Mouse (Mus musculus) cerebellum, adult 2 months (tissue): ENCODE measurements around the gene Chd2. TPM values are rescaled to one million over a fixed set of nuclear protein-coding genes. Genes with fewer than 3 reads are reported as not detected.
A peak's percentile ranks its signal among the peaks of the same experiment; 100 is the strongest.
"Not testable (repeated sequence)": the region's sequence is repeated elsewhere in the genome, so short reads cannot be mapped to it uniquely, and the experiment has no call there.

ENCODE experiments used
- DNase-seq, 2 experiments: peaks; one replicate each; pipeline ENCODE4 v3.0.0; 2021
- H3K27ac ChIP-seq: fragments of 200-500 bp; 2 replicates; pipeline ENCODE4 v1.5.1; 2012; ENCODE audit warnings: low read length, control low read depth, inconsistent platforms; ENCODE audit not compliant: insufficient read depth
- H3K27me3 ChIP-seq: fragments of 200-500 bp; 2 replicates; pipeline ENCODE4 v1.6.1; 2012; ENCODE audit warnings: inconsistent platforms, mild to moderate bottlenecking, low read length, moderate library complexity; ENCODE audit not compliant: control insufficient read depth, insufficient read depth
- H3K4me1 ChIP-seq: fragments of 200-500 bp; 2 replicates; pipeline ENCODE4 v1.6.1; 2011; ENCODE audit warnings: low read length; ENCODE audit not compliant: control insufficient read depth, insufficient read depth
- H3K4me3 ChIP-seq: fragments of 200-500 bp; replicated peaks from 2 replicates; pipeline ENCODE3; 2011; ENCODE audit warnings: mild to moderate bottlenecking, low read depth, low read length, control low read depth; ENCODE audit not compliant: insufficient read depth
- CTCF ChIP-seq: fragments of 200-500 bp; IDR thresholded peaks from 2 replicates; pipeline ENCODE4 v1.5.1; 2011; ENCODE audit warnings: low read depth, mild to moderate bottlenecking, control low read depth, low read length, moderate library complexity, borderline replicate concordance; ENCODE audit not compliant: insufficient read depth
- POLR2A ChIP-seq: fragments of 200-500 bp; IDR thresholded peaks from 2 replicates; pipeline ENCODE4 v1.6.1; 2011; ENCODE audit warnings: low read length, control low read depth, borderline replicate concordance; ENCODE audit not compliant: insufficient read depth
- WGBS: fragments of 180-500 bp; shearing (Covaris S2); methylation state at CpG from one replicate; pipeline ENCODE4 v1.1.7; 2018; 5-methylcytosine and 5-hydroxymethylcytosine counted together
- polyA plus RNA-seq: library from polyadenylated mRNA; depleted of rRNA; stranded (reverse); fragments of >200 nt; gene quantifications from 2 replicates; pipeline ENCODE4 v1.2.3, GENCODE M21; 2012

Chd2 gene
- polyA plus RNA-seq, 1 experiment = 49.2 TPM

DNA sequence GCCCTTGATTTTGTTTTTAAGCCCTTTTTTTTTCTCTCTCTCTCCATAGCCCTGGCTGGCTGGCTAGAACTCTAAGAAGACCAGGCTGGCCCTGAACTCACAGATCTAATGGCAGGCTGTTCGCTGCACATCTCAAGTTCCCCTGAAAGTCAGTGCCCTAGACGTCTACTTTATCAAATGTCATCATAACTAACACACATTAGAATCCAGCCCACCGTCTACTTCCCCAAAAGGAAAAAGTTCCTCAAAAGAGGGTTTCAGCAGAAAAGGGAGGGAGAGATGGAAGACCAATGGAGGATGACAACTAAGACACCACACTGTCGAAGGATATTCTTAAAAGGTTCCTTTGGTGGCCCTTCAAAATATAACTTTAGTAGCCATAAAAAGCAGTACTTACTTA lies 14.4 kb downstream of the Chd2 start:
- DNase-seq = no peak
- H3K4me1 ChIP-seq = peaks cover 13% of the 10 kb centered on the region; the same call in 1 of the 2 replicates
- TF ChIP-seq POLR2A (no peak), CTCF (no peak)
- H3K27ac ChIP-seq = no peak overlapping the region
- no peaks in the 10 kb centered on the region for H3K27me3 ChIP-seq
- no peak overlapping the region for H3K4me3 ChIP-seq
- WGBS = 85% methylated on average over 4 of the region's 4 CpGs

DNA sequence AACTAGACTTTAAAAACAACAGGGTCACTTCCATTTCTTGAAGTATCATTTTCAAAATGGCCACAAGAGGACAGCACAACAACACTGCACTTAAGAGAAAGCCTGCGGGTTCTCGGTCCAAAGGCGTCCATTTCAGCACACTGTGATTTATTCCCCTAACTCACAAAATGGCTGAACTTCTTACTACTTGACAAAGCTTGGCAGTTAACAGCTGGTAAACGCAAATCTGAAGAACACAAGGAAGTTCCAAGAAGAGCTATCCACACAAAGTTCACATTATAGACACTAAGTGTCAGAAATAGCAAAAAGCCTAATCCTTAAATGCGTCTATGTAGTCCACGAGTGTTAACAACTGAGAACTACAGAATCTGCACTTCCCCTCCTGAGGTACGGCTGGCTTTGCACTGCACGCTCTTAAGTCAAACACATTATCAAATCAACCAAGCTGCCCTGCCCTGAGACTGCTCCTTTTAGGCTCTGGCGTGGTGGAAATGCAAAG lies 17.1 kb downstream of the Chd2 start:
- Histone ChIP-seq H3K4me1 (peaks cover 10% of the 10 kb centered on the region), H3K27ac (peak overlapping the region; percentile 96), H3K4me3 (no peak overlapping the region), H3K27me3 (no peaks in the 10 kb centered on the region)
- peak in 1 of 2 experiments; percentile 80 for DNase-seq
- TF ChIP-seq CTCF = peak; percentile 70
- TF ChIP-seq POLR2A = no peak
- 23% methylated on average over 9 of the region's 9 CpGs for WGBS

DNA sequence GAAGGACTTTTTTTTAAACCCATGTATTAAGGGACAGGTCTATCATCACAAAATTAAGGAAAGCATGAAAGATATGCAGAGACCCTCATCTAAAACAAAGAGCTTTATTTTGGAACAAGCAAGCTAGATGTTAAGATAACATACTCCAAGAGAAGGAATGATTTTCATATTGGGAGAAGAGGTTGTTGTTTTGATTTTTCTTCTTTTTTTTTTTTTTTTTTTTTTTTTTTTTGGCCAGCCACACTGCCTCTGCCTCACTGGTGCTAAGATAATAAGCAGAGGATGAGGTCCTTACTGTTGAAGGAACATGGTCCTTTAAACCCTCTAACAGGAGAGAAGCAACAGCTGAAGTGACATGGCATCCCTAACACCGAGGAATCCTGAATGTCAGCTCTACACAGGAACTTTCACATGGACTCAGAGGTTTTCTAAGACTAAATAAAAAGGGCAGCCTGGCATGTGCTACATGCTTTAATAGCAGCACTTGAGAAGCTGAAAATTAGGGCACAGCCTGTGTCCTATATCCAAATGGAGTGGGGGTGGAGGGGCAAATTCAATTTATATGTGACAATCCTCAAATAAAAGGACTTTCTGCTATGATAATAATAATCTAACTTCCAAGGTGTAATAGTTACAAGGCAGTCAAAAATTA lies 17.9 kb downstream of the Chd2 start:
- Histone ChIP-seq H3K4me3 (no peak overlapping the region), H3K4me1 (peaks cover 14% of the 10 kb centered on the region), H3K27ac (peak overlapping the region; percentile 90; the same call in 1 of the 2 replicates), H3K27me3 (no peaks in the 10 kb centered on the region)
- no peak for TF ChIP-seq CTCF
- TF ChIP-seq POLR2A = no peak
- WGBS = 11% methylated on average over 1 of the region's 1 CpGs
- no peak for DNase-seq

DNA sequence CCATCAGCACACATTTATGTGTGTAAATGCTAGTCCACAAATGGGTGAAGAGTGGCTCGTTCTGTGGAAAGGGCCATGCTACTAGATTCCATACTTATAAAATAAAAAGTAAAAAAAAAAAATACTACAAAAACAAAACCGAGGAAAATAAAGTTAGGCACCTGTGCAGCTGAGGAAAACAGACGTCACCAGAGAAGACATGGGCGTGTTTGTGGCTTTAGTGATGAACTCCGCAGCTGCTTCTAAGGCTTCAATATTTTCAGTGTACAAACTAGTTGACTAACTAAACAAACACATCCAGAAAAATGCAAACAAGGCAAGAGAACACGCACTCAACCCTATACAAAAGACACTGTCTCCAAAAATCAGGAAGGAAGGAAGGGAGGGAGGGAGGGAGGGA lies 18.4 kb downstream of the Chd2 start:
- H3K27ac ChIP-seq = no peak overlapping the region
- H3K27me3 ChIP-seq = no peaks in the 10 kb centered on the region
- DNase-seq = no peak
- peaks cover 14% of the 10 kb centered on the region for H3K4me1 ChIP-seq
- WGBS = 78% methylated on average over 6 of the region's 6 CpGs
- TF ChIP-seq POLR2A (no peak), CTCF (no peak)
- no peak overlapping the region for H3K4me3 ChIP-seq

DNA sequence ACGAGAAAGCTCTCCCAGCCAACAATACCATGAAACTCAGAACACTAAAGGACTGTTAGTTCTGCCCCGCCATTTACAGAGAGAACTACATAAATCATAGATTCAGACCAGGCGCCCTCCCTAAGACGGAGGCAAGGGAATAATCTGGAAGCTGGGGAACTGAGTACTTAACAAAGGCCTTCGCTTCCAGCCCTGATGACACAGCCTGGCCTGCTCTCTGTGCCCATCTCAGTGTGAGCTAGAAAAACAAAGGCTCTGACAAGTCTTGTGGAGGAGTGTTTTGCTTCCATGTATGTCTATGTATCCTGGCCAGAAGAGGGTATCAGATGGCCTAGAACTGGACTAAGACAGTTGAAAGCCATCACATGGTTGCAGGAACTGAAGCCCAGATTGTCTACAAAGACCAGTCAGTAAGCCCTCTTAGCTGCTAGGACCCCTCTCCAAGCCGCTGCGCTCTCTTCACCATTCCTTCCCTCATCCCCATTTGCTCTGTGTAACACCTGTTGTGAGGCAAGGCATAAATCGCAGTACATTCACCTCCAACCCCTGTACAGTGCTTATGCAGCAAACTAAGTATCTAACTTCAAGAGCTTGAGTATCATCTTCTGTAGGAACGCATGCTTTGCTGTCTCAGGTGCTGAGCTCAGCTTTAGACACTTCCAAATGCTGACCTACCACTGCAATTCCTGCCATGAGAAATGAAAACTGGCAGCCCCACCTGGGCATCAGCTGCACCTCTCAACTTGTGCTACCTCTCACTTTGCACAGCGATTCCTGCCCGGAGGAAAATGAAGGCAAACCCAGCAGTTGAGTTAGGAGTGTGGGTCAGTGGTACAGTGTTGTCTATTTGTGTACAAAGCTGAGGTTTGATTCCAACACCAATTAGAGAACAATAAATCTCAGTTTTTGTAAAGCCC lies 20.1 kb downstream of the Chd2 start:
- H3K27ac ChIP-seq = peak overlapping the region; percentile 68; the same call in 1 of the 2 replicates
- DNase-seq = no peak
- no peaks in the 10 kb centered on the region for H3K27me3 ChIP-seq
- WGBS = 78% methylated on average over 11 of the region's 11 CpGs
- H3K4me3 ChIP-seq = no peak overlapping the region
- TF ChIP-seq POLR2A = no peak
- peaks cover 14% of the 10 kb centered on the region for H3K4me1 ChIP-seq

DNA sequence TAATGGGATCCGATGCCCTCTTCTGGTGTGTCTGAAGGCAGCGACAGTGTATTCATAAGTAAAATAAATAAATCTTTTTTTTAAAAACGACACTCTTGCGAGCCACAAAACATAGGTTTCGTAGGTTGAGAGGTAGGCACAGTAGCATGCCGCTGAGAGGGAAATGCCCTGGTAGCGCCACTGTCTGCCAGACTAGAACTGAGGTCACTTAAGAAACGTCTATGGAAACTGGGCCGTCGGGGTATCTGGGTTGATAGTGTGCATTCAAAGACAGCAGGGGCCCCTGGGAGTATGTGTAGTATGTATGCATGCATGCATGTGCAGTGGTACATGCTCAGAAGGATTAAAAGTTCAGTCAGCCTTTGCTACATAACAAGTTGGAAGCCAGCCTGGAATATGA lies 21.4 kb downstream of the Chd2 start:
- 89% methylated on average over 10 of the region's 10 CpGs for WGBS
- Histone ChIP-seq H3K27me3 (no peaks in the 10 kb centered on the region), H3K4me3 (no peak overlapping the region), H3K27ac (no peak overlapping the region), H3K4me1 (peaks cover 14% of the 10 kb centered on the region)
- DNase-seq = no peak
- no peak for TF ChIP-seq POLR2A
- TF ChIP-seq CTCF = no peak

DNA sequence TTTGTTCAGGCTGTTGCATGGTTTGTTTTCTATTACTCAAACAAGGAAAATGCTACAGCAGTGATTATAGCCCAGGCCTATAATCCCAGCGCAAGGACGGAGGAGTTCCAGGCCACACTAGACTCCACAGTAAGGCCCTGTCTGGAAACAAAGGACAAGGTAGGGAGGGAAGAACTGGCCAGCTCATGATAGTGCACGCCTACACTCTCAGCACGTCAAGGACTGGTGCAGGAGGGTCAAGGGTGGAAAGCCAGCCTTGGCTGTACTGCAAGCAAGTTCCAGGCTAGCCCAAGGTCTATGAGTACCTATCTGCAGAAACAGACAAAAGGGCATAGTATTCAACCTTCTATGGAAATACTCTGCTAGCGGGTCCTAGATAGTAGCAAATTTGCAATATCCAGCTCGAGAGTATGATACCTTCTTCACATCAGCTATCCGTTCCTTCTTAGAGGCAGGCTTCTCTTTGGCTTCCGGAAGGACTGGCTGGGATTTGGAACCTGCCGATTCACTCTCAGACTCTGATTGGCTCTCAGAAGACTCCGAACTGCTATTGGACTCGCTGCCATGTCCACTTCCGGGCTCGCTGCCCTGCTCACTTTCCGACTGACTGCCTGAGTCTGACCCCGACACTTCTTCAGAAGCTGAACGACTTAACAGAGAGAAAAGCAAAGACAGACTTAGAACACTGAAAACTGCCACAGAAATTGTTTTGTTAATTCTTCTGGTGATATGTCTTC lies 22.4 kb downstream of the Chd2 start:
- 58% methylated on average over 16 of the region's 16 CpGs for WGBS
- no peak for DNase-seq

DNA sequence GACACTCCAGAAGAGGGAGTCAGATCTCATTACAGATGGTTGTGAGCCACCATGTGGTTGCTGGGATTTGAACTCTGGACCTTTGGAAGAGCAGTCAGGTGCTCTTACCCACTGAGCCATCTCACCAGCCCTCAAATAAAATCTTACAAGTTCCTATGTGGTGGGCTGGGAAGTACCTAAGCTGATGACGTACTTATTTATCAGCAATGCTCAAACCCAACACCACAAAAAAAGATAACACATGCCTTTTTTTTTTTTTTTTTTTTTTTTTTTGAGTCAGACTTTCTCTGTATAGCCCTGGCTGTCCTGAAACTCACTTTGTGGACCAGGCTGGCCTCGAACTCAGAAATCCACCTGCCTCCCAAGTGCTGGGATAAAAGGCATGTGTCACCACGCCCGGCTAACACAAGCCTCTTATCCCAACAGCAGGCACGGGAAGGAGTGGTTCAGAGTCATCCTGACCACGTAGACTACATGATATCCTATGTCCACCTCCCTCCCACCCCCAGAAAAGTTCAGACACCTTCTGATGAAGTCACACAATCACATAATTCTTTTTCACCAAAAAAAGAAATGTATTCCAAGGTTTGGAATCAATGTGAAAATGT lies 23.2 kb downstream of the Chd2 start:
- not testable (repeated sequence) for H3K4me3 ChIP-seq, H3K27ac ChIP-seq, DNase-seq, H3K27me3 ChIP-seq
- H3K4me1 ChIP-seq = peaks cover 12% of the 10 kb centered on the region
- 92% methylated on average over 6 of the region's 6 CpGs for WGBS

More for the DNA sequence above, 22.4 kb downstream of the Chd2 start:
- TF ChIP-seq POLR2A (no peak), CTCF (no peak)
- Histone ChIP-seq H3K4me1 (peaks cover 12% of the 10 kb centered on the region), H3K27me3 (no peaks in the 10 kb centered on the region), H3K4me3 (no peak overlapping the region), H3K27ac (no peak overlapping the region)
